Mouse (Mus musculus) ES-Bruce4 (cell line): Measurements from ENCODE around the gene Carhsp1. TPM values are rescaled to one million over a fixed set of nuclear protein-coding genes. Genes with fewer than 3 reads are reported as not detected.

Experiments used
- H3K27ac ChIP-seq: 2 replicates; pipeline ENCODE4 v1.5.1; 2012; ENCODE audit warnings: low read length, inconsistent platforms; ENCODE audit not compliant: insufficient read depth
- H3K27me3 ChIP-seq: 2 replicates; pipeline ENCODE4 v1.6.1; 2012; ENCODE audit warnings: mild to moderate bottlenecking, low read length, inconsistent platforms; ENCODE audit not compliant: control insufficient read depth, poor library complexity, insufficient read depth, severe bottlenecking
- H3K36me3 ChIP-seq: 2 replicates; pipeline ENCODE4 v1.6.1; 2012; ENCODE audit warnings: inconsistent platforms, mild to moderate bottlenecking, low read length, moderate library complexity; ENCODE audit not compliant: control insufficient read depth, poor library complexity, insufficient read depth, severe bottlenecking
- H3K4me1 ChIP-seq: one replicate; pipeline ENCODE4 v1.8.1; 2011; ENCODE audit warnings: low read length; ENCODE audit not compliant: control insufficient read depth, insufficient read depth
- H3K4me3 ChIP-seq: 2 replicates; pipeline ENCODE4 v1.5.1; 2011; ENCODE audit warnings: low read depth, mild to moderate bottlenecking, low read length
- H3K9ac ChIP-seq: 2 replicates; pipeline ENCODE4 v1.6.1; 2012; ENCODE audit warnings: low read depth, mild to moderate bottlenecking, inconsistent platforms; ENCODE audit not compliant: poor library complexity, severe bottlenecking
- H3K9me3 ChIP-seq: replicated peaks from 2 replicates; pipeline ENCODE4 v1.6.1; 2012; ENCODE audit warnings: mild to moderate bottlenecking, low read length, inconsistent platforms; ENCODE audit not compliant: control insufficient read depth, poor library complexity, insufficient read depth, severe bottlenecking
- CTCF ChIP-seq: IDR thresholded peaks from one replicate; pipeline ENCODE4 v1.8.1; 2011; ENCODE audit warnings: low read depth, low read length
- EP300 ChIP-seq: IDR thresholded peaks from 2 replicates; pipeline ENCODE4 v1.6.1; 2011; ENCODE audit warnings: low read depth, low read length; ENCODE audit not compliant: insufficient read depth
- POLR2A ChIP-seq: IDR thresholded peaks from one replicate; pipeline ENCODE4 v1.8.1; 2011; ENCODE audit warnings: low read length; ENCODE audit not compliant: insufficient read depth
- polyA plus RNA-seq: library from polyadenylated mRNA; stranded (reverse); fragments of >200 nt; gene quantifications from 2 replicates; pipeline ENCODE4 v1.2.4, GENCODE M21; 2011; ENCODE audit warnings: low read depth; ENCODE audit not compliant: missing spikeins, insufficient read depth, insufficient read length

Gene Carhsp1
- polyA plus RNA-seq, 1 experiment: 65.8 TPM

GRCm38 (mm10) chr16:8711998-8712397, 40.0 kb upstream of the Carhsp1 start:
- peaks cover 95% of the 10 kb centered on the region for H3K36me3 ChIP-seq

GRCm38 (mm10) chr16:8700586-8700985, 28.6 kb upstream of the Carhsp1 start:
- no peaks in the 10 kb centered on the region for H3K27me3 ChIP-seq
- H3K4me3 ChIP-seq: no peak overlapping the region
- no peaks in the 10 kb centered on the region for H3K9me3 ChIP-seq
- H3K36me3 ChIP-seq: peaks cover 84% of the 10 kb centered on the region
- TF ChIP-seq EP300 (no peak), POLR2A (no peak), CTCF (no peak)
- H3K9ac ChIP-seq: no peak overlapping the region
- H3K27ac ChIP-seq: no peak overlapping the region
- no peaks in the 10 kb centered on the region for H3K4me1 ChIP-seq

More at GRCm38 (mm10) chr16:8711998-8712397, 40.0 kb upstream of the Carhsp1 start:
- no peak overlapping the region; the same call in 1 of the 2 replicates for H3K27ac ChIP-seq
- no peaks in the 10 kb centered on the region for H3K27me3 ChIP-seq
- H3K9me3 ChIP-seq: no peaks in the 10 kb centered on the region
- H3K4me1 ChIP-seq: peaks cover 7% of the 10 kb centered on the region
- TF ChIP-seq EP300: no peak
- no peak overlapping the region for H3K4me3 ChIP-seq
- no peak overlapping the region for H3K9ac ChIP-seq

GRCm38 (mm10) chr16:8699556-8699955, 27.6 kb upstream of the Carhsp1 start:
- peaks cover 86% of the 10 kb centered on the region for H3K36me3 ChIP-seq

GRCm38 (mm10) chr16:8691206-8691605, 19.3 kb upstream of the Carhsp1 start:
- Histone ChIP-seq H3K9me3 (no peaks in the 10 kb centered on the region), H3K4me1 (no peaks in the 10 kb centered on the region), H3K9ac (no peak overlapping the region), H3K4me3 (no peak overlapping the region), H3K27ac (no peak overlapping the region), H3K27me3 (no peaks in the 10 kb centered on the region), H3K36me3 (peaks cover 56% of the 10 kb centered on the region)
- no peak for TF ChIP-seq CTCF
- TF ChIP-seq EP300: no peak
- no peak for TF ChIP-seq POLR2A

More at GRCm38 (mm10) chr16:8699556-8699955, 27.6 kb upstream of the Carhsp1 start:
- no peak overlapping the region for H3K9ac ChIP-seq
- H3K4me1 ChIP-seq: no peaks in the 10 kb centered on the region
- H3K9me3 ChIP-seq: no peaks in the 10 kb centered on the region
- TF ChIP-seq CTCF (no peak), EP300 (no peak), POLR2A (no peak)
- no peak overlapping the region for H3K4me3 ChIP-seq
- H3K27ac ChIP-seq: no peak overlapping the region
- H3K27me3 ChIP-seq: no peaks in the 10 kb centered on the region

GRCm38 (mm10) chr16:8689979-8690656, 18.2 kb upstream of the Carhsp1 start:
- H3K36me3 ChIP-seq: peaks cover 51% of the 10 kb centered on the region
- H3K27ac ChIP-seq: no peak overlapping the region

GRCm38 (mm10) chr16:8687559-8688112, 15.7 kb upstream of the Carhsp1 start:
- no peak for TF ChIP-seq POLR2A
- TF ChIP-seq EP300: no peak
- no peak for TF ChIP-seq CTCF
- Histone ChIP-seq H3K4me3 (no peak overlapping the region), H3K36me3 (peaks cover 27% of the 10 kb centered on the region), H3K9ac (no peak overlapping the region), H3K9me3 (no peaks in the 10 kb centered on the region; the same call in 1 of the 2 replicates), H3K27ac (no peak overlapping the region), H3K27me3 (no peaks in the 10 kb centered on the region), H3K4me1 (no peaks in the 10 kb centered on the region)

More at GRCm38 (mm10) chr16:8689979-8690656, 18.2 kb upstream of the Carhsp1 start:
- Histone ChIP-seq H3K4me3 (no peak overlapping the region), H3K4me1 (no peaks in the 10 kb centered on the region), H3K9ac (no peak overlapping the region), H3K27me3 (no peaks in the 10 kb centered on the region), H3K9me3 (no peaks in the 10 kb centered on the region)
- no peak for TF ChIP-seq POLR2A
- no peak for TF ChIP-seq EP300
